Mouse (Mus musculus) forebrain, embryonic 13.5 days (tissue): ENCODE results near the gene Lcn9. TPM values are rescaled to one million over a fixed set of nuclear protein-coding genes. Genes with fewer than 3 reads are reported as not detected.

Experiments used
- ATAC-seq: fragments of 200-750 bp; cut with Nextera tagmentation; 2 replicates; pipeline ENCODE4 v1.8.0; 2017
- H3K27ac ChIP-seq: fragments of 300-500 bp; sonication (generic); 2 replicates; pipeline ENCODE4 v1.5.1; 2015; ENCODE audit warnings: inconsistent platforms, mild to moderate bottlenecking, moderate library complexity
- H3K27me3 ChIP-seq: fragments of 300-500 bp; sonication (generic); 2 replicates; pipeline ENCODE4 v1.6.1; 2015; ENCODE audit warnings: mild to moderate bottlenecking, inconsistent platforms
- H3K36me3 ChIP-seq: fragments of 300-500 bp; sonication (generic); 2 replicates; pipeline ENCODE4 v1.6.1; 2015; ENCODE audit warnings: mild to moderate bottlenecking, inconsistent platforms; ENCODE audit not compliant: poor library complexity, severe bottlenecking
- H3K4me1 ChIP-seq: fragments of 300-500 bp; sonication (generic); 2 replicates; pipeline ENCODE4 v1.6.1; 2015; ENCODE audit warnings: inconsistent platforms
- H3K4me2 ChIP-seq: fragments of 300-500 bp; sonication (generic); 2 replicates; pipeline ENCODE4 v1.6.1; 2015; ENCODE audit warnings: inconsistent platforms, mild to moderate bottlenecking, moderate library complexity
- H3K4me3 ChIP-seq: fragments of 300-500 bp; sonication (generic); 2 replicates; pipeline ENCODE4 v1.5.1; 2015; ENCODE audit warnings: mild to moderate bottlenecking, inconsistent platforms
- H3K9ac ChIP-seq: fragments of 300-500 bp; sonication (generic); 2 replicates; pipeline ENCODE4 v1.6.1; 2015; ENCODE audit warnings: mild to moderate bottlenecking, inconsistent platforms
- H3K9me3 ChIP-seq: fragments of 300-500 bp; sonication (generic); replicated peaks from 2 replicates; pipeline ENCODE4 v1.6.1; 2016; ENCODE audit warnings: inconsistent platforms
- WGBS: fragments of 180-500 bp; shearing (Covaris S2); methylation state at CpG from one replicate; pipeline ENCODE4 v1.1.7; 2015; 5-methylcytosine and 5-hydroxymethylcytosine counted together
- polyA plus RNA-seq: library from polyadenylated mRNA; unstranded; fragments of >200 nt; fragmentation: Nextera tagmentation; extraction: Ambion mirVana; gene quantifications from 2 replicates; pipeline ENCODE4 v1.2.1, GENCODE M21; 2015

Gene Lcn9
- polyA plus RNA-seq: not detected in 2 replicates

DNA sequence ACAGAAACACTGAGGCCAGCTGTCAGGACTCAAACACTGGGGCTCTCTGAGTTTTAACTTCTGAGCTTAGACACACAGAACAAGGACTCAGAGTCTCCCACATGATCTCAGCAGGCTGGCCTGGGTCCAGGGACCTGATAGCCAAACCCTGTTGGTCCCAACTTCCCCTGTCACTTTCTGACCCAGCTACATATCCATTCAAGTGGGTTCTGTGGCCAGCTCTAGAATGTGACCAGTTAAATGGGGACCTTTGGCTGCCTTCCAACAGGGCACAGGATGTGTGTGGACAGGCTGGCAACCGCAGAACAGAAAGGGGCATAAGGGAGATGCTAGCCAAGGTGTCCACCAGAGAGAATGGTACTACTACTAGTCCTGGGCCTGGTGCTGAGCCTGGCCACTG is at the start of gene Lcn9:
Gene Lcn9 (plus strand): TSS at position 348 of the 400 bp plus-strand sequence.
- no peak within 1 kb of the TSS for H3K27ac ChIP-seq
- H3K4me1 ChIP-seq: no peaks in the 10 kb centered on the region
- no peaks in the 10 kb centered on the region for H3K36me3 ChIP-seq
- no peaks in the 10 kb centered on the region for H3K9me3 ChIP-seq
- H3K27me3 ChIP-seq: no peaks in the 10 kb centered on the region
- WGBS: 76% methylated on average over 1 of the region's 1 CpGs
- H3K4me2 ChIP-seq: no peak within 1 kb of the TSS
- H3K9ac ChIP-seq: no peak within 1 kb of the TSS
- no peak within 1 kb of the TSS for H3K4me3 ChIP-seq
- no peak for ATAC-seq

DNA sequence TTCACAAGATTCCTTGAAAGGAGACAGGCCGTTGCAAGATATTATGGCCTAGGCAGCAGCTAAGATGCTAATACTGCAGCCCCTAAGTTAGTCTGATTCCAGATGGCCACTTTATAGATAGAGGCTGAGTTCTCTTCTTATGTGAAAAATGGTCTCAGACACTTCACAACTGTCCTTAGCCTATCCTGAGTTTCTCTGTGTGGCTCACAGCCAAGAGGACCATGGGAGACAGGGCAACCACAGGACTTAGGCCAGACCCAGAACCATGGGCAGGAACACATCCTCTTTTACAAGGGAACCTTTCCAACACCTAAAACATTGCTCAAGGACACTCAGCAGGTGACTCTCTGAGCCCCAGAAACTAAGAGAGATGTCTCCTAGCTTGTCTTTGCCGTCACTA is 49.4 kb upstream of the Lcn9 start:
- Histone ChIP-seq H3K9ac (no peak overlapping the region), H3K36me3 (no peaks in the 10 kb centered on the region), H3K9me3 (no peaks in the 10 kb centered on the region), H3K4me1 (no peaks in the 10 kb centered on the region), H3K27ac (no peak overlapping the region), H3K27me3 (no peaks in the 10 kb centered on the region), H3K4me2 (no peak overlapping the region), H3K4me3 (no peak overlapping the region)
- 86% methylated on average over 2 of the region's 2 CpGs for WGBS
- no peak for ATAC-seq

DNA sequence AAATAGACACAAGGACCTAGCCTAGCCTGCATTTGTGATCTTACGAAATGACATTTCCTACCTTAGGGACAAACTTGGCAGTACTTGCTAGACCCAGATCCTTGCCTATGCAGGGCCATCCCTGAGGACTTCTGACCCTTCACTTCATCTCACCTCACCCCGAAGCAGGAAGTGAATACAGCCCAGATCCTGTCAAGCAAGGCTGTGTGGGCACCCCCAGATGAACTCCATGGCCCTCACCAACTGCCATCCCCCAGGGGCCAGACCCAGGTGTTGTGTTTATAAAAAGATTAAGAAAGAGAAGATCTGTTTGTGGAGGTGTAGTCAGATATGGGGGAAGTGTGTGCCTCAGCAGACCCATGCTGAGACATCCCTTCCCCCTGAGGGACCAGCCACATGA is 48.3 kb upstream of the Lcn9 start:
- Histone ChIP-seq H3K9ac (no peak overlapping the region), H3K36me3 (no peaks in the 10 kb centered on the region), H3K27me3 (no peaks in the 10 kb centered on the region), H3K4me1 (no peaks in the 10 kb centered on the region), H3K4me3 (no peak overlapping the region), H3K9me3 (no peaks in the 10 kb centered on the region), H3K27ac (no peak overlapping the region), H3K4me2 (no peak overlapping the region)
- no peak for ATAC-seq
- 80% methylated on average over 2 of the region's 2 CpGs for WGBS

DNA sequence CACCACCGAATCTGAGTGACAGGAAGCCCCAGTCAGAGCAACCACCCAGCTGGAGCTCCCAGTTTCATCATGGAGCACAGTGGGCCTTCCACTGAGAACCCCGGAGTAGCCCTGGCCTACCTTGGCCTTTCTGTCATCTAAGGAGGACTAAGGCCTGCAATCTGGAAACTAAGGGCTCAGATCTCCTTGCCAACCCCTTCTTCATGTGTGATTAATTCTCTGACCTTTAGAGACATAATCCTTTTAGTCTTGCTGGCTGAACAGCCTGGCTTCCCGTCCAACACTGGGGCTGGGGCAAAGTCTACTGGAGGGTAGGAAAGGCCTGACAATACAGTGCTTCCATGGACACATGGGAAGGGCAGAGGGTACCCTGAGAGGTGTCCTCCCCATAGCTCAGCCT is 47.0 kb upstream of the Lcn9 start:
- no peaks in the 10 kb centered on the region for H3K9me3 ChIP-seq
- no peaks in the 10 kb centered on the region for H3K36me3 ChIP-seq
- H3K4me2 ChIP-seq: no peak overlapping the region
- H3K27ac ChIP-seq: no peak overlapping the region
- no peaks in the 10 kb centered on the region for H3K4me1 ChIP-seq
- H3K4me3 ChIP-seq: no peak overlapping the region
- no peak overlapping the region for H3K9ac ChIP-seq
- WGBS: 58% methylated on average over 3 of the region's 3 CpGs
- no peak for ATAC-seq
- no peaks in the 10 kb centered on the region for H3K27me3 ChIP-seq

DNA sequence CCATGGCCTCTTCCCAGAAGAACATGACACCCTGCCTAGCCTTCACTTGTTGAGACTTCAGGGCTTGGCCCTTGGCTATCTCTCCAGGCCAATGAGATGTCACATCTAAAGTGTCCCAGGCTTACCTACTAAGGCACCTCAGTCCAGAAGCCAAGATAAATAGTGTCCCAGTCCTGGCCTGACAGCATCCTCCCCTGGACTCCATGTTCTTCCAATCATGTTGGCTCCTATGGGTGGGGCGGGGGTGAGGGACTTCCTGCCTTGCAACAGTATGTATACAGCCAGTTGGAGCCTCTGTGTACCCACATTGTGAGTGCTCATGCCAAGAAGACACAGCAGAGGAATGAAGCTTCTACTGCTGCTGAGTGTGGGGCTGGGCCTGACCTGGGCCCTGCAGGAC is 46.2 kb upstream of the Lcn9 start, which contains the start of gene Lcn11:
Gene Lcn11 (plus strand): TSS at position 301 of the 400 bp plus-strand sequence.
- H3K36me3 ChIP-seq: no peaks in the 10 kb centered on the region
- 89% methylated on average over 1 of the region's 1 CpGs for WGBS
- H3K4me2 ChIP-seq: no peak within 1 kb of the TSS
- ATAC-seq: no peak
- H3K9me3 ChIP-seq: no peaks in the 10 kb centered on the region
- no peaks in the 10 kb centered on the region for H3K4me1 ChIP-seq
- H3K27ac ChIP-seq: no peak within 1 kb of the TSS
- no peak within 1 kb of the TSS for H3K4me3 ChIP-seq
- H3K9ac ChIP-seq: no peak within 1 kb of the TSS
- no peaks in the 10 kb centered on the region for H3K27me3 ChIP-seq

DNA sequence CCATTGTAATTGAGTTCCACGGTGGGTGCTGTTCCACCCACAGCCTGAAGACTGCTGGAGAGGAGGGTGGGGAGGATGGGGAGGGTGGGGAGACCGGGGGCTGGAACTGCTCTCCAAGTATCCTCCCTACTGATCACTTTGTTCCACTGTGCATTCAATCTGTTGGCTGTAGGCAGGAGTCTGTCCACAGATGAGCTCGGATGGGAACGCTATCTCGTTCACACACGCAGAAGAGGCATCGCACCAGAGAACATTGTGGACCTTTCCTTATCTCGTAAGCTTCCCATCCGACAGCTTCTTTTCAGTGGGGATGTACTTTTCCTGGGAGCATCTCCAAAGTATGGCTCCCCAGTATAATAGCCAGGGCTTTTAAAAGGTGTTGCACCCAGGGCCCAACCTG is 43.9 kb upstream of the Lcn9 start:
- no peak for ATAC-seq
- WGBS: 91% methylated on average over 9 of the region's 9 CpGs

DNA sequence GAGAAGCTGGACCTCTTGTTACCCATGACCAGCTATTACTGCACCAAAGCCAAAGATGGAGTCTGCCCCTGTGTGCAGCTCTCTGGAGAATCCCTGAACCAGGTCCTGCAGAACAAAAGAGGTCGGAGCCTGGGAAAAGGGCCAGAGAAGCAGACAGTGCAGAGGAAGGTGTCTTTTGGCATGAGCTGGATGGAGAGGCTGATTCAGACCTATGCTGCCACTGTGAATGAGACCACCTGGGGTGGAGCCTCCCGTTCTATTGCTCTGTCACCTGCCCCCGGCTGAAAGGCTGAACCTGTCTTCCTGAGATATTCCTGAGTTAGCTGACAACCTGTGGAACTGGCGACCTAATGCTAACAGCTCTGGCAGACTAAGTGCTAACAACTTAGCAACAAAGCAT is 42.0 kb upstream of the Lcn9 start:
- no peak for ATAC-seq
- no peak overlapping the region for H3K9ac ChIP-seq
- H3K27ac ChIP-seq: no peak overlapping the region
- no peaks in the 10 kb centered on the region for H3K9me3 ChIP-seq
- H3K27me3 ChIP-seq: no peaks in the 10 kb centered on the region
- H3K4me1 ChIP-seq: no peaks in the 10 kb centered on the region
- no peak overlapping the region for H3K4me3 ChIP-seq
- H3K4me2 ChIP-seq: no peak overlapping the region
- WGBS: 58% methylated on average over 4 of the region's 4 CpGs
- H3K36me3 ChIP-seq: no peaks in the 10 kb centered on the region

More for the DNA sequence above, 43.9 kb upstream of the Lcn9 start:
- Histone ChIP-seq H3K27me3 (no peaks in the 10 kb centered on the region), H3K4me3 (no peak overlapping the region), H3K4me1 (no peaks in the 10 kb centered on the region), H3K9ac (no peak overlapping the region), H3K27ac (no peak overlapping the region), H3K4me2 (no peak overlapping the region), H3K9me3 (no peaks in the 10 kb centered on the region), H3K36me3 (no peaks in the 10 kb centered on the region)

DNA sequence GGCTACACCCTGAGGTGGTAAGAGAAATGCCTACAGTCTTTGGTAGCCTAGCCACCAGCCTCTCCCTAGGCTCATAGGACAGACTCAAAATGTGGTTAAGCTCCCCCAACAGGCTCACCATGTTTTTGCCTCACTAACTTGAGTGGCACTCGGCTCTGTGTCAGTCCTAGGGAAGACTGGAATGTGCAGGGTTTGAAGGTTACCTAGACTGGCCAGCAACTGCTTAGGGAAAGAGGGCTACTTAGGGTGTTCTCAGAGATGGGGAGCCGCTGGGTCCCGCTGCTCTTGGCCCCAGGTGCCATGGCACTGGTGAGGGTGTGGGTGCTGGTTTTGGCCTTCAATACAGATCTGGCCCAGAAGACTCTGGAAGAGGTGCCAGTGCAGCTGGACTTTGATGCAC is 41.0 kb upstream of the Lcn9 start, which contains the start of gene Gm13539:
Gene Gm13539 (plus strand): TSS at position 301 of the 400 bp plus-strand sequence.
- no peak within 1 kb of the TSS for H3K4me2 ChIP-seq
- no peaks in the 10 kb centered on the region for H3K9me3 ChIP-seq
- WGBS: 87% methylated on average over 3 of the region's 3 CpGs
- no peak within 1 kb of the TSS for H3K27ac ChIP-seq
- no peak within 1 kb of the TSS for H3K4me3 ChIP-seq
- no peak for ATAC-seq
- H3K4me1 ChIP-seq: no peaks in the 10 kb centered on the region
- no peak within 1 kb of the TSS for H3K9ac ChIP-seq
- H3K27me3 ChIP-seq: no peaks in the 10 kb centered on the region
- no peaks in the 10 kb centered on the region for H3K36me3 ChIP-seq

DNA sequence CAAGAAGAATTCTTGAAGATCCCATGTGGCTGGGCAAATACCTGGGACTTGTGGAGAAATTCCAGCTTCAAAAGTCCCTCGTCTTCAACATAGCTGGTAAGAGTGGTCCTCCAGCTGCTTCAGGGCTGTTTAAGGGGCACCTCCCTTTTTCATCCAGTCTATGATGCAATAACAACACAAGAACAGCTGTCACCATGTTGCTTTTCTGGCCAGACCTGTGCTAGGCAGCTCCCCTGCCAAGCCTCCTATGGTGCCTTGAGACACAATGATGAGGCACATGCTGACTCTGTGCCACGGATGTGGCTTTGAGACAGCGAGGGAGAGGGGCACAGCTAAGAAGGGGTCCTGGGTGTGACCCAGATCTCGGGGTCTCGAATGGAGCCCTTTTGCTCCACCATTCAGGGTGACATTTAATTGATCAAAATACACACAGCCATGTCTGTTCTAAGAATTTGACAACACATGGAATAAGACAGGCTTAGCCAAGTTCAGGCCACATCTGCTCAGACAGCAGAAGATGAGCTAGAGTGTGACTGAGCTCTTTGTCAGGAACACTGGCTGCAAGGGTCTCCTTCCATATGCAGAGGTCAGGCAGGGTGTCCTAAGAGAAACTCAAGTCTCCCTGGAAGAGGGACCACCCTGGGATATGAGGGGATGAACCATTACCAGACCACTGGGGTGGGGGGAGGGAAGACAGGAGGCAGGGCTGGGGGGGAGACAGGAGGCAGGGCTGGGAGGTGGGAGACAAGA is 37.2 kb upstream of the Lcn9 start:
- no peak overlapping the region for H3K4me3 ChIP-seq
- no peak for ATAC-seq
- no peak overlapping the region for H3K4me2 ChIP-seq
- no peaks in the 10 kb centered on the region for H3K9me3 ChIP-seq
- no peaks in the 10 kb centered on the region for H3K36me3 ChIP-seq
- no peak overlapping the region for H3K9ac ChIP-seq
- H3K27me3 ChIP-seq: no peaks in the 10 kb centered on the region
- WGBS: 82% methylated on average over 5 of the region's 5 CpGs
- H3K4me1 ChIP-seq: no peaks in the 10 kb centered on the region
- no peak overlapping the region for H3K27ac ChIP-seq

DNA sequence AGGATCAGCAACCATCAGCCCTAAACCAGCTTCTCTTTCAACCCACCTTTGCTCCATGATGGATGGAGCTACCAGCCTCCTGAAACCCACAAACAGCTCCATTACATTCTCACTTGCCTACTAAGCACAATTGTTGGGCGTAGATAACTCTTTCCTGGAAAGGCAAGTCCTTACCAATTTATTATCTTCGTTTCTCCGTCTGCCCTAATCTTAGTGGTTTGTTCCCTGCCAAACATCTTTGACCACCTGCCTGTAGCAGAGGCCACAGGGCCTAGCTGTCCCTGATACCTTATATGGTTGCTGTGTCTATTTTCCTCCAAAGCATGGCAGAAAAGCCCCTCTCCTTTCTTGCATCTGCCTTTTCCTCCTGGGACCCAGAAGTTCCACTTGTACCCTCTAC is 33.9 kb upstream of the Lcn9 start:
- no peak for ATAC-seq
- WGBS: 94% methylated on average over 3 of the region's 3 CpGs
- no peaks in the 10 kb centered on the region for H3K4me1 ChIP-seq
- H3K4me2 ChIP-seq: no peak overlapping the region
- no peak overlapping the region for H3K9ac ChIP-seq
- H3K36me3 ChIP-seq: no peaks in the 10 kb centered on the region
- H3K4me3 ChIP-seq: no peak overlapping the region
- no peak overlapping the region for H3K27ac ChIP-seq
- H3K9me3 ChIP-seq: no peaks in the 10 kb centered on the region
- no peaks in the 10 kb centered on the region for H3K27me3 ChIP-seq

DNA sequence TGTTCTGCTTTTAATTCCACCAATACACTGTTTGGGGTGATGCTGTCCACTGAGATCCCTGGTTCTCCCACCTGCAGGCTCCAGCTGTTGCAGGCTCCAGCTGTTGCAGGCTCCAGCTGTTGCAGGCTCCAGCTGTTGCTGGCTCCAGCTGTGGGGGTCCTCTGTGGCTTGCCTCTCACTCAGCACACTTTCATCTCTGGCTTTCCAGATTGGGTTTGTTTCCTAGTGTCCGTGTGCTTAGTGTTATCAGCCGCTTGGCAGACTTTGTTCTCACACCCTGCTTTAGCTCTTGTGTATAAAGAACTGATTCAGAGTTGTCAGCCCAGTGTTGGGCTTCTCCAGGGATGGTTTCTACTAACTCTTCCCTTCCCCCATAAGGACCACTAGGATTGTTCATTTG is 25.3 kb upstream of the Lcn9 start:
- H3K9me3 ChIP-seq: no peaks in the 10 kb centered on the region
- no peak for ATAC-seq
- WGBS: 24% methylated on average over 2 of the region's 2 CpGs
- no peak overlapping the region for H3K27ac ChIP-seq
- H3K4me3 ChIP-seq: no peak overlapping the region
- H3K27me3 ChIP-seq: no peaks in the 10 kb centered on the region
- H3K4me2 ChIP-seq: no peak overlapping the region
- no peak overlapping the region for H3K9ac ChIP-seq
- no peaks in the 10 kb centered on the region for H3K36me3 ChIP-seq
- no peaks in the 10 kb centered on the region for H3K4me1 ChIP-seq

DNA sequence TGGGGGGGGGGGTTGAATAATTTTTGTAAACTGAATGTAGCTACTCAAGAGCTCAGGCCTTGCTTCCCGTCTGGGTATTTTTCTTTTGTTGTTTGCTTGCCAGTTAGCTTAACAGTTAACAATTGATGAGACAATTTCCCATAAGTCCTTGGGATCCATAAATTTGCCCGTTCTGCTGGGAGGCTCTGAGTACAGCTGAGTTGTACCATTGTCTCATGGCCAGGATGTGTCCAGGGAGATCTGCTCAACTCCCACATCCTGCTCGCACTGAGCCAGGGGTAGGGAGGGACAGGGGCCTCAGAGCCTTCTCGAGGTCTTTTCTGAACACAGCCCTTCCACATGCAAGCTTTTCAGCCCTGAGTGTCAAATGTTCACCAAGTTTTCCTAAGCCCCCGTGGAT is 24.9 kb upstream of the Lcn9 start:
- H3K36me3 ChIP-seq: no peaks in the 10 kb centered on the region
- no peak for ATAC-seq
- no peaks in the 10 kb centered on the region for H3K27me3 ChIP-seq
- no peak overlapping the region for H3K27ac ChIP-seq
- WGBS: 40% methylated on average over 5 of the region's 5 CpGs
- H3K4me1 ChIP-seq: no peaks in the 10 kb centered on the region
- H3K4me2 ChIP-seq: no peak overlapping the region
- no peaks in the 10 kb centered on the region for H3K9me3 ChIP-seq
- H3K4me3 ChIP-seq: no peak overlapping the region
- no peak overlapping the region for H3K9ac ChIP-seq

DNA sequence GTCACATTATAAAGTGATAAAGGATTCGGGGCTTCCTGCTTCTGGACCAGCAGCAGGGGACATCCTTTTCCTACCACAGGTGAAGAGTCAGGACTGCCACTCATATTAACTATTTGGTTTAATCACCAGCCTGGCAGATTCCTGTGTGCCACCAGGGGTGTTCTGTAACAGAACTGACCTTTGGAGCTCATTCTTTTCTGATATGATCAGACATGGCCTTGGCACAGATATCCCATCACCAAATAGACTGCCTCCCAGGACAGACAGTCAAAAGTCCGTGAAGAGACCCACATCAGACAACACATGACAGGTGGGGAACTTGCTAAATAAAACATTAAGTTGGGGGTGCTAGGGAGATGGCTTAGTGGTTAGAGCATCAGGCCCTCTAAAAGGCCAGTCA is 11.2 kb upstream of the Lcn9 start:
- WGBS: 85% methylated on average over 2 of the region's 2 CpGs
- 0 out of 2 replicates have a peak, but pooled peaks cover 4% of the 10 kb centered on the region for H3K9me3 ChIP-seq
- no peaks in the 10 kb centered on the region for H3K27me3 ChIP-seq
- no peak for ATAC-seq
- no peak overlapping the region for H3K9ac ChIP-seq
- no peaks in the 10 kb centered on the region for H3K4me1 ChIP-seq
- H3K4me3 ChIP-seq: no peak overlapping the region
- no peaks in the 10 kb centered on the region for H3K36me3 ChIP-seq
- H3K27ac ChIP-seq: no peak overlapping the region
- H3K4me2 ChIP-seq: no peak overlapping the region
